Mouse (Mus musculus): Measurements from ENCODE around the gene Gm340. TPM values are rescaled to one million over a fixed set of nuclear protein-coding genes. Genes with fewer than 3 reads are reported as not detected.
A peak's percentile ranks its signal among the peaks of the same experiment; 100 is the strongest.

Gm340 gene
- polyA plus RNA-seq (2016; fragmentation: Nextera tagmentation; extraction: Ambion mirVana) = 3.0 and 3.7 TPM in 2 replicates

DNA sequence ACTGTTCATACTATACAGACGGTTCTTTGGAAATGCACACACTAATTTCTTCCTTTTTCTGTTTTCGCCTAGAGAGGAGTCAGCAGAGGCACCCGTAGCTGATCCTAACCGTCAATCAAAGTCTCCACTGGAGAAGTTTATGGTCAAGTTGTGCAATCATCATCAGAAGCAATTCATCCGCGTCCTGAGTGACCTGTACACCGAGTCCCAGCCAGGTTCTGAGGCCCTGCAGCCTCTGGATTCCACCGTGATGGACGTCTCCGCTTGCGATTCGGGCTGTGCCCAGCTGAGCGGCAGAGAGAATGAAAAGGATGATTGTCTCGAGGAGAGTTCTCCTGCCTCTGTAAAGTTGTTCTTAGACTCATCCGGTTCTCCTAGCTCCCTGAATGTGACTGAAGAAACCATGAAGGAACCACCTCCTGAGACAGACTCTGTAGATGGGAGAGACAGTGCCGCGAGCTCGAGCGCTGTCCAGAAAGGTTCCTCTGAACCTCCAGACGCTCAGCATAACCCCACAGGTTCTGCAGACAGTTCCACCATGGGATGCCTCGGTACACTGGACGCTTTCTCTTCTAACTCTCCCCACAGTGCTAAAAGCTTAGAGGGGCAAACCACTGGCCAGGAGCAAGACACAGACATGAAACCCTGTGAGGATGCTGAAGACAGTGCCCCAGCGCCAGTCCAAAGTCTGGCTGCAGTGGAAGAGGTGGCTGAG lies at the start of gene Gm340:
Gm340 (plus strand) TSS at position 665 of the 715 bp plus-strand sequence.
- Histone ChIP-seq H3K4me1 (no peaks in the 10 kb centered on the region), H3K9me3 (no peaks in the 10 kb centered on the region), H3K27me3 (no peaks in the 10 kb centered on the region), H3K4me2 (no peak within 1 kb of the TSS), H3K36me3 (replicated peaks) (peaks cover 50% of the 10 kb centered on the region), H3K4me3 (replicated peaks) (no peak within 1 kb of the TSS), H3K9ac (no peak within 1 kb of the TSS), H3K27ac (no peak within 1 kb of the TSS)
- no peak for ATAC-seq (ENCODE audit: low FRiP score)
- 91% methylated on average over 23 of the region's 23 CpGs for WGBS

DNA sequence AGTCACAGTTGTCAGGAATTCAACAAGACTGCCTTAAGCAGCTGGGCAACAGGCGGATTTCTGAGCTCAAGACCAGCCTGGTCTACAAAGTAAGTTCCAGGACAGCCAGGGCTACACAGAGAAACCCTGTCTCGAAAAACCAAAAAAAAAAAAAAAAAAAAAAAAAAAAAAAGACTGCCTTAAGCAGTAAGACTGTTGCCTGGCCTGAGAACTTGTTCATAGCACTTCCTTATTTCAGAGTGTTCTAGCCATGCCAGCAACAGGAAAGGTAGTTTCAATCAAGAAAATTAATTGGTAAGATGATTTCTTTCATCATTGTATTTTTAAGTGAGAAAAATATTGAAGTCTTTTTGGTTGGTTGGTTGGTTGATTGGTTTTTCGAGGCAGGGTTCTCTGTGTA lies 48.1 kb upstream of the Gm340 start:
- ATAC-seq (ENCODE audit: low FRiP score) = no peak
- no peaks in the 10 kb centered on the region for H3K9me3 ChIP-seq
- no peaks in the 10 kb centered on the region for H3K36me3 ChIP-seq (replicated peaks)
- 89% methylated on average over 3 of the region's 3 CpGs for whole genome bisulfite sequencing
- no peak overlapping the region for H3K27ac ChIP-seq
- no peaks in the 10 kb centered on the region for H3K27me3 ChIP-seq
- H3K4me3 ChIP-seq (replicated peaks) = no peak overlapping the region
- H3K9ac ChIP-seq = no peak overlapping the region
- no peak overlapping the region for H3K4me2 ChIP-seq
- H3K4me1 ChIP-seq = no peaks in the 10 kb centered on the region

DNA sequence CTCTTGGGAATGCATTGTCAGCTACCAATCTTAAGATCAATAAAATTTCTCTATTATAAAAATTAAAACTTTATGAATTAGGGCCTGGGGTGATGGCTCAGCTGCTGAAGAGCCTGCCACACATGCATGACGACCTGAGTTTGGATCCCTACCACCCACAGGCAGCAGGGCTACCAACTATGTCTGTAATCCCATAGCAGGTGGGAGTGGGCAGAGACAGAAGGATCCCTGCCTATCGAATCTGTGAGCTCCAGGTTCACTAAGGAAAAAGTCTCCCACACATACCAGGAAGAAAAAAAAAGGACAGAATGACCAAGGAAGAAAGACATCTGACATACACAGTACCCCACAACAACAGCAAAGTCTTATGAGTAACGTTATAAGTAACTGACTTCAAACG lies 25.2 kb upstream of the Gm340 start:
- no peaks in the 10 kb centered on the region for H3K9me3 ChIP-seq
- H3K27ac ChIP-seq = no peak overlapping the region
- no peak overlapping the region for H3K9ac ChIP-seq
- no peaks in the 10 kb centered on the region for H3K27me3 ChIP-seq
- peaks cover 24% of the 10 kb centered on the region for H3K36me3 ChIP-seq (replicated peaks)
- no peak for ATAC-seq (ENCODE audit: low FRiP score)
- no peaks in the 10 kb centered on the region for H3K4me1 ChIP-seq
- H3K4me2 ChIP-seq = no peak overlapping the region
- WGBS = 85% methylated on average over 4 of the region's 4 CpGs
- no peak overlapping the region for H3K4me3 ChIP-seq (replicated peaks)

DNA sequence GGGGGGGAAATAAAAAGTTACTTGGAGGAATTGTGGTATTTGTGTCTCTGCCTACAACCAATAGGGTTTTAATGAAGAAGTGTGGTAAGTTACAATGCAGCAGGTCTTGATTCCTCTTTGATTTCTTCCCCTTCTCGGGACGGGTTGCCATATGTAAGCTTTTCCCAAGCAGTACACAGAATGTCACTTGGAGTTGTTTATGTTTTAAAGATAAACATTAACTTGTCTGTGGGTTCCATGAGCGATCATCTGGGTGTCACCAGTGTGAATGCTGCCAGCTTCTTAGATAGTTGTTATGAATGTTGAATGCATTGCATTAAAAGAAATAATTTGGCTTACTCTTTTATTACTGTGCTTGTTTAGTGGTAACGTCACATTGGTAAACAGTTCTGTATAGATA lies 24.7 kb upstream of the Gm340 start:
- Histone ChIP-seq H3K27ac (no peak overlapping the region), H3K9ac (no peak overlapping the region), H3K4me1 (no peaks in the 10 kb centered on the region), H3K4me3 (replicated peaks) (no peak overlapping the region), H3K4me2 (no peak overlapping the region), H3K36me3 (replicated peaks) (peaks cover 21% of the 10 kb centered on the region), H3K27me3 (no peaks in the 10 kb centered on the region), H3K9me3 (no peaks in the 10 kb centered on the region)
- 92% methylated on average over 4 of the region's 4 CpGs for WGBS
- ATAC-seq (ENCODE audit: low FRiP score) = no peak

DNA sequence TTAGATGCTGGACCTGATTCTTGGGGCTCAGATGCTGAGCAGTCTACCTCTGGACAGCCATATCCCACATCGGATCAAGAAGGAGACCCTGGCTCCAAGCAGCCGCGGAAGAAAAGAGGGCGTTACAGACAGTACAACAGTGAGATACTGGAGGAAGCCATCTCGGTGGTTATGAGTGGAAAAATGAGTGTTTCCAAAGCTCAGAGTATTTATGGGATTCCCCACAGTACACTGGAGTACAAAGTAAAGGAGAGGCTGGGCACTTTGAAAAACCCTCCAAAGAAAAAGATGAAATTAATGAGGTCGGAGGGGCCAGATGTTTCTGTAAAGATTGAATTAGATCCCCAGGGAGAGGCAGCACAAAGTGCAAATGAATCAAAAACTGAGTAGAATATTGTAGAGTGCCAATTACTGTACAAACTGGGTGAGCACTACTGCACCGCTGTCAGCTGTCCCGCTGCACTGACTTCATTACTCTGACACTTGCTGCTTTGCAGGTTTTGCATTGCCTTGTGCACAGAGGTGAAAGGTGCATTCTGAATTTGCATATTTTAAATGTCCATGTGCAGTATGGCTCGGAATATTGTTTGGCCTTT lies 23.2 kb upstream of the Gm340 start:
- WGBS = 83% methylated on average over 9 of the region's 9 CpGs
- H3K36me3 ChIP-seq (replicated peaks) = peaks cover 18% of the 10 kb centered on the region

DNA sequence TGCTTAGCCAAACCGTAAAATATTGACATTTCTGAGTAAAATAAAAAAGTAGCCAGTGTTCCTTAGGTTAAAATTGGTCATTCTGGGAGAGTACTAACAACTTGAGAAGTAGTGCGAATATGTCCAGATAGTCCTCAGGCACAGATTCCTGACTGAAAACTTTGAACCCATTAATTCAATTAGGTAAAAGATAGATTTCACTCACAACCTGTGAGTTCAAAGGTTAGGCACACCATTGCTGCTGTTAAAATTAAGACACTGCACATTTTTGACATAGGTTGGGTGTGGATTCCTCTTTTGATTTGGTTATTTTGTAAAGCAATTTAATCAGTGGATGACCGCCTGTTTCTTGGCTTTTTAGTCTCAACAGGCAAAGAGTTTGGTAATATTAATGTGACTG lies 21.3 kb upstream of the Gm340 start:
- Histone ChIP-seq H3K9ac (no peak overlapping the region), H3K4me3 (replicated peaks) (no peak overlapping the region), H3K27me3 (no peaks in the 10 kb centered on the region), H3K27ac (no peak overlapping the region), H3K9me3 (no peaks in the 10 kb centered on the region), H3K36me3 (replicated peaks) (peaks cover 13% of the 10 kb centered on the region), H3K4me1 (no peaks in the 10 kb centered on the region), H3K4me2 (no peak overlapping the region)
- 93% methylated on average over 3 of the region's 3 CpGs for WGBS
- ATAC-seq (ENCODE audit: low FRiP score) = no peak

More for the DNA sequence above, 23.2 kb upstream of the Gm340 start:
- Histone ChIP-seq H3K4me3 (replicated peaks) (no peak overlapping the region), H3K4me1 (no peaks in the 10 kb centered on the region), H3K9me3 (no peaks in the 10 kb centered on the region), H3K9ac (no peak overlapping the region), H3K27me3 (no peaks in the 10 kb centered on the region), H3K27ac (no peak overlapping the region), H3K4me2 (no peak overlapping the region)
- ATAC-seq (ENCODE audit: low FRiP score) = 0 out of 2 replicates have a peak, but pooled peaks have one; percentile 33

DNA sequence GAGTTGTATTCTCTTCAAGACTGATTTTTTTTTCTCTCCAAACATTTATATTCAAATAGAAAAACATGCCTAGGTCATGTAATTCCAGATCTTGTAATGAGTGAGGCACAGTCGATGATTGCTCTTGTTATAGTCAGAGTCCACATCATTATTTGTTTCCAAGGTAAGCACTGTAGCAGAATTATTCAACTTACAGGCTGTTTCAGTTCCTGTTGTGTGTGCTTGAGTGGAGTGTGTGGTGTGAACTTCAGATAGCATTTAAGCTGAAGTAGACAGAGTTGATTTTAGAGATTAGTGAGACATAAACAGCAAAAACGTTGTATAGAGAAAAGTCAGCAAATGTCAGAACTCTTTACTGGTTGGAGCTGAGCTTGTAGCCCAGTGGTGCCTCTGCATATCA lies 13.4 kb upstream of the Gm340 start:
- WGBS = 76% methylated on average over 2 of the region's 2 CpGs
- no peak for ATAC-seq (ENCODE audit: low FRiP score)

DNA sequence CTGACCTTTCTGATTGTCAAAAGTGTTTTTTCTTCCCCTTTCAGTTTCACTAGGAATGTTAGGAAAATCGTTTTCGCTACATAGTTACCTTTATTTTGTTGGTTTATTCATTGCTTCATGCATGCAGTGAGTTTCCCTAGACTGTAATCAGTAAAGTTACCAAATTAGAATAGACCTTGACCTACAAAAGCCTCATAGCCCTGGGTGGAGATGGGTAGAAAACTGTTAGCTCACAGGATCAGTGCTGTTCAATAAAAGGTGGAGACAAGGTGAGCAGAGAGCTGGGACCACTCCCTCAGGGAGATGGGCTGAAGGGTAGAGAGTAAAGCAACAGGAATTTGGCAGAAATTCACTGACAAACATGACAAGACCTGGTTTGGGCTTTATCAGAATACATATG lies 8.5 kb upstream of the Gm340 start:
- WGBS = 98% methylated on average over 2 of the region's 2 CpGs
- no peak for ATAC-seq (ENCODE audit: low FRiP score)

More for the DNA sequence above, 13.4 kb upstream of the Gm340 start:
- H3K27me3 ChIP-seq = no peaks in the 10 kb centered on the region
- no peaks in the 10 kb centered on the region for H3K9me3 ChIP-seq
- H3K4me2 ChIP-seq = no peak overlapping the region
- peaks cover 2% of the 10 kb centered on the region; the same call in 1 of the 2 replicates for H3K4me1 ChIP-seq
- H3K36me3 ChIP-seq (replicated peaks) = no peaks in the 10 kb centered on the region
- H3K4me3 ChIP-seq (replicated peaks) = no peak overlapping the region
- H3K9ac ChIP-seq = no peak overlapping the region
- no peak overlapping the region for H3K27ac ChIP-seq

DNA sequence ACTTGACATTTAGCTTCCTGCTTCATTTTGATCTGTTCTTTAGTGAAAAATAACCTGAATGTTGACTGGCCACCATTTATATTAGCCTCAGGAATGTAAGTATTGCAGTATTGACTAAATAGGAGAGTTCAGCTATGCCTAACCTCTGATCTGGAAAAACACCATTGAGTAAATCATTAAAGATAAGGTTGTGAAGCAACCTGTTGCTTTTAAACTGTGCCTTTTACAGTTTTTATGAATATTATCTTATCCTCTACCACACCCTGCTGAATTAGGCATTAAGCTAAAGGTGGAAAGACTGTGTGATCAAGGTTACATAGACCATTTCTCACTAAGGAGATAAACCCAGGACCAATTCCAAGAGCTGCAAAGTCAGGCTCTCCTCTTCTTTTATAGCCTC lies 4.6 kb upstream of the Gm340 start:
- Histone ChIP-seq H3K27me3 (no peaks in the 10 kb centered on the region), H3K4me1 (no peaks in the 10 kb centered on the region), H3K4me2 (no peak overlapping the region), H3K27ac (no peak overlapping the region), H3K9ac (no peak overlapping the region), H3K4me3 (replicated peaks) (no peak overlapping the region), H3K9me3 (no peaks in the 10 kb centered on the region), H3K36me3 (replicated peaks) (peaks cover 11% of the 10 kb centered on the region)
- ATAC-seq (ENCODE audit: low FRiP score) = no peak

More for the DNA sequence above, 8.5 kb upstream of the Gm340 start:
- H3K27me3 ChIP-seq = no peaks in the 10 kb centered on the region
- H3K4me1 ChIP-seq = peaks cover 2% of the 10 kb centered on the region; the same call in 1 of the 2 replicates
- no peak overlapping the region for H3K4me2 ChIP-seq
- H3K4me3 ChIP-seq (replicated peaks) = no peak overlapping the region
- H3K9me3 ChIP-seq = no peaks in the 10 kb centered on the region
- H3K27ac ChIP-seq = no peak overlapping the region
- no peaks in the 10 kb centered on the region for H3K36me3 ChIP-seq (replicated peaks)
- H3K9ac ChIP-seq = no peak overlapping the region

DNA sequence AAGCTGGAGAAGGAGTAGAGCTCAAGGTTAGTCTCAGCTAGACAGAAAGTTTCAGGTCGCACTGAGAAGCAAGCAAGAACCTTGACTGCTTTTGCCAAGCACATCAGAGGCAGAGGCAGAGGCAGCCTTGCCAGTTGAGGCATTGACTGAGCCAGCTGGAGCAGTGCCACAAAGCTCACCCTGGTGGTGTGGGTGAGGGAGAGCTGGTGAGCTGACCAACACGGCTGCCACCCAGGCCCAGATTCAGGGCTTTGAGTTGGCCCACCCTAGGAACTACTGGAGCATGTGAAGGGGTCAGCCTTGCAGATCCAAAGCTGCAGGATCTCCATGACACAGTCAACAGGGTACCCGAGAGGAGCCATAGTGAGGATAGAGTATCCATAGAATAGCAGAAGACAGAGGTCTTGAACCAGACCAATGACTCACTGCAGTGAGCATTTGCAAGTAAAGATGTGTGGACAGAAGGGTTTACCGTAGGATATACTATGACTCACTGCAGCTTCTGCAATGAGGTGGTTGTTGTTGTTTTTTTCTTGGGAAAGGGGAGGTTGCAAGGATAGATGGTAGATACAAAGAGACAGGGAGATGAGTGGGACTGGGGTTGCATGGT lies 2.8 kb upstream of the Gm340 start:
- WGBS = 90% methylated on average over 4 of the region's 4 CpGs
- no peak overlapping the region for H3K4me3 ChIP-seq (replicated peaks)
- H3K36me3 ChIP-seq (replicated peaks) = peaks cover 30% of the 10 kb centered on the region
- no peak overlapping the region for H3K9ac ChIP-seq
- no peaks in the 10 kb centered on the region for H3K9me3 ChIP-seq
- no peaks in the 10 kb centered on the region for H3K27me3 ChIP-seq
- no peak for ATAC-seq (ENCODE audit: low FRiP score)
- H3K4me1 ChIP-seq = no peaks in the 10 kb centered on the region
- H3K4me2 ChIP-seq = no peak overlapping the region
- no peak overlapping the region for H3K27ac ChIP-seq

DNA sequence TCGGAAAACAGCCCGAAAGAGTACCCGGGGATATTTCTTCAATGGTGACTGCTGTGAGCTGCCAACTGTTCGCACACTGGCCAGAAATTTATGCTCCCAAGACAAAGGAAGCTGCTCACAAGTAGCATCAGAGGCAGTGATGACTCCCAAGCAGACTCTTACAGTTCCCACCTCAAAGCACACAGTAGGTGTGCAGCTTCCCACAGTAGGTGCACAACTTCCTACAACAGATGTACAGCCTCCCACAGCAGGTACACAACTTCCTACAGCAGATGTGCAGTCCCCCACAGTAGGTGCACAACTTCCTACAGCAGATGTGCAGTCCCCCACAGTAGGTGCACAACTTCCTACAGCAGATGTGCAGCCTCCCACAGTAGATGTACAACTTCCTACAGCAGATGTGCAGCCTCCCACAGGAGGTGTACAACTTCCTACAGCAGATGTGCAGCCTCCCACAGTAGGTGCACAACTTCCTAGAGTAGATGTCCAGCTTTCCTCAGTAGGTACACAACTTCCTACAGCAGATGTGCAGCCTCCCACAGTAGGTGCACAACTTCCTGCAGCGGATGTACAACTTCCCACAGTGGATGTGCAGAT lies 846 bp downstream of the Gm340 start:
- Histone ChIP-seq H3K9me3 (no peaks in the 10 kb centered on the region), H3K27me3 (no peaks in the 10 kb centered on the region), H3K4me3 (replicated peaks) (no peak overlapping the region), H3K36me3 (replicated peaks) (peaks cover 50% of the 10 kb centered on the region), H3K9ac (no peak overlapping the region), H3K4me1 (no peaks in the 10 kb centered on the region), H3K27ac (no peak overlapping the region), H3K4me2 (no peak overlapping the region)
- ATAC-seq (ENCODE audit: low FRiP score) = no peak
- WGBS = 96% methylated on average over 5 of the region's 5 CpGs

DNA sequence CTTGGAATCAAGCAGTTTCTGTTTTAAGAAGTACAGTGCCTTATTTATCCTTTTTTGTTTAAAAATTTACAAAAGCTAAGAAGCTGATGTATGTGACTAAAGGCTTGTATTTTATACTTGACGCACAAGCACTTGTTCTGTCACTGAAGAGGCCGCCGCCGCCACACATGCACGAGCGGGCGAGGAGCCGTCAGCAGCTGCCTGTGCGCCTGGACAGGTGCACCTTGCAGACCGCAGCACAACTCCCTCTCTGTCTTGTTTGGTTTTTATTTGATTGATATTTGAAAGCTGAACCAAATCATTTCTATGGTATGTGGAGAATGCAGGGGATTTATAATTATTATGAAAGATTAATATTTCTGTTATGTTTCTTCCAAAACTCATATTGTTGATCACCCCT lies 4.6 kb downstream of the Gm340 start:
- Histone ChIP-seq H3K9me3 (no peaks in the 10 kb centered on the region), H3K36me3 (replicated peaks) (peaks cover 47% of the 10 kb centered on the region), H3K27ac (no peak overlapping the region), H3K4me3 (replicated peaks) (no peak overlapping the region), H3K4me1 (no peaks in the 10 kb centered on the region), H3K4me2 (no peak overlapping the region), H3K27me3 (no peaks in the 10 kb centered on the region), H3K9ac (no peak overlapping the region)
- no peak for ATAC-seq (ENCODE audit: low FRiP score)
- WGBS = 88% methylated on average over 10 of the region's 10 CpGs

All from forebrain, embryonic 12.5 days (tissue).